Mouse (Mus musculus): ENCODE measurements around the gene Enox1. TPM values are rescaled to one million over a fixed set of nuclear protein-coding genes. Genes with fewer than 3 reads are reported as not detected.

Gene Enox1
- polyA plus RNA-seq, 1 experiment from 2014 or later: 6.6 TPM

DNA sequence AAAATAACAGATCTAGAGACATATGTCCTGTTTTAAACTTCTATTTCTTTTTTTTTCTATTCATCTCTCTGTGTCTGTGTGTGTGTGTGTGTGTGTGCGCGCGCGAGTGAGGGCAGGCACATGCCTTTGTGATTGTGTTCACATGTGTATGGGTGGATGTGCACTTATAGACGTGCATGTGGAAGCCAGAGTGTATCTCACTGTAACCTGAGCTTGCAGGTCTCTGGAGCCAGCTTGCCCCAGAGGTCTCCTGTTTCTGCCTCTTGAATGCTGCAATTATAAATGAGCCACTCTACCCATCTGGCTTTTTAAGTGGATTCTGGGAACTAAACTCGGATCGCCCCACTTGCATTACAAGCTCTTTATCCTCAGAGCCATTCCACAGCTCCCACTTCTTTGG, 92.4 kb downstream of the Enox1 start:
- no peaks in the 10 kb centered on the region for H3K4me1 ChIP-seq (replicated peaks; ENCODE audit: insufficient read depth, low read length)
- no peaks in the 10 kb centered on the region for H3K9me3 ChIP-seq (replicated peaks; ENCODE audit: low read length)
- no peak overlapping the region for H3K9ac ChIP-seq (ENCODE audit: low read depth, low read length)
- no peaks in the 10 kb centered on the region for H3K27me3 ChIP-seq (ENCODE audit: insufficient read depth, low read length)
- TF ChIP-seq CTCF (IDR thresholded peaks at IDR 0.05; ENCODE audit: low read depth): no peak
- DNase-seq (ENCODE audit: low spot score) (no peak), ATAC-seq (replicated peaks; ENCODE audit: low FRiP score, low read depth) (no peak)
- H3K27ac ChIP-seq: no peak overlapping the region
- H3K4me2 ChIP-seq (ENCODE audit: low read length): no peak overlapping the region
- 65% methylated on average over 7 of the region's 7 CpGs for WGBS
- H3K36me3 ChIP-seq (ENCODE audit: insufficient read depth, low read length): no peaks in the 10 kb centered on the region
- no peak overlapping the region for H3K4me3 ChIP-seq (replicated peaks; ENCODE audit: low read depth, low read length)

DNA sequence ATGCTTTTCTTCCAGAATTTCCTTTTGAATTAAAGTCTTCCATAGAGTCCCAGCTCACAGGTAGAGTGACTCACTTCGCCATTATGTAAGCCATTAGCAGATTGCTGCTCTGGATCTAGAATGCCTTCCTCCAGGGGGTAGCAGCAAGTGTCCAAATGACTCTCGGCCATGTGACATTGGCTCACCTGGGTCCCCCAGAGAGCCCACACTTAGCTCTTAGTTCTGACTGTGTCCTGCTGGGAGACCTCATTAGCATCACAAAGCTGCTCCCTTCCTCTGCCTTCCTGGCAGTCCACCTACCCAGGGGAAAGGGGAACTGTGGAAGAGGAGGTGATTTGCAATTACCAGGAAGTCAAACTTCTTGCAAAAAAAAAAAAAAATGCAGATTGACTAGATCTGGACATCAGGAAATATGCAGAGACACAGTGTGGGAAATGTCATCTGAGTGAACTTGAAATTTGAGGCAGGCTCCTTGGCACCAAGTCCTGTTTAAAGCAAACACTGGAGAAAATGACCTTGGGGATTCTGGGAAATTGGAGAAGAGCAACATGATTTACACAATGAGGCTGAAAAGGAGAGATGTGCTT, 94.2 kb downstream of the Enox1 start:
- WGBS: 74% methylated on average over 2 of the region's 2 CpGs
- H3K27me3 ChIP-seq (ENCODE audit: insufficient read depth, low read length): no peaks in the 10 kb centered on the region
- no peaks in the 10 kb centered on the region for H3K36me3 ChIP-seq (ENCODE audit: insufficient read depth, low read length)
- H3K9me3 ChIP-seq (replicated peaks; ENCODE audit: low read length): no peaks in the 10 kb centered on the region
- no peaks in the 10 kb centered on the region for H3K4me1 ChIP-seq (replicated peaks; ENCODE audit: insufficient read depth, low read length)
- DNase-seq (ENCODE audit: low spot score): no peak
- no peak overlapping the region for H3K4me2 ChIP-seq (ENCODE audit: low read length)
- no peak overlapping the region for H3K4me3 ChIP-seq (replicated peaks; ENCODE audit: low read depth, low read length)
- no peak for TF ChIP-seq CTCF (IDR thresholded peaks at IDR 0.05; ENCODE audit: low read depth)
- H3K9ac ChIP-seq (ENCODE audit: low read depth, low read length): no peak overlapping the region
- ATAC-seq (replicated peaks; ENCODE audit: low FRiP score, low read depth): no peak
- H3K27ac ChIP-seq: no peak overlapping the region

DNA sequence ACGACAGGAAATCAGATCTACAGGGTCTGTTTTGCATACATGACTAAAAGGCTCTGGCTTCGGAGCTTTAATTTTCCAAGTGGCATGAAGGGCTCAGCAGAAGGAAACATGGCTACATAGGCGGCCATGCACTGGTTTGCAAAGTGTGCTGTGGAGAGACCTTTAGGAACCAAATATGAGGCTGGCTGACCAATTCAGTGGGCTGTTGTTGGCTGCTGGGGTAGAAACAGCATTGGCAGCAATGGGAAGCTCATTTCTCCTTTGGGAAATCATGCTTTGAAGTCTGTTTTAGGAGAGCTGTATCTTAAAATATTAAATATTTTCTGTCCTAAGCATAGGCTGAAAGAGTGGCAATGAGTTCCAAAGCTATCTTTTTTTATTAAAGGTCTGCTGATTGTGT, 98.6 kb downstream of the Enox1 start:
- no peak for TF ChIP-seq CTCF (IDR thresholded peaks at IDR 0.05; ENCODE audit: low read depth)
- ATAC-seq (replicated peaks; ENCODE audit: low FRiP score, low read depth): no peak
- Histone ChIP-seq H3K4me2 (ENCODE audit: low read length) (no peak overlapping the region), H3K27ac (no peak overlapping the region), H3K4me1 (replicated peaks; ENCODE audit: insufficient read depth, low read length) (no peaks in the 10 kb centered on the region), H3K27me3 (ENCODE audit: insufficient read depth, low read length) (no peaks in the 10 kb centered on the region), H3K9ac (ENCODE audit: low read depth, low read length) (no peak overlapping the region), H3K9me3 (replicated peaks; ENCODE audit: low read length) (no peaks in the 10 kb centered on the region), H3K4me3 (replicated peaks; ENCODE audit: low read depth, low read length) (no peak overlapping the region), H3K36me3 (ENCODE audit: insufficient read depth, low read length) (no peaks in the 10 kb centered on the region)
- no peak for DNase-seq (ENCODE audit: low spot score)
- 36% methylated on average over 3 of the region's 3 CpGs for WGBS

DNA sequence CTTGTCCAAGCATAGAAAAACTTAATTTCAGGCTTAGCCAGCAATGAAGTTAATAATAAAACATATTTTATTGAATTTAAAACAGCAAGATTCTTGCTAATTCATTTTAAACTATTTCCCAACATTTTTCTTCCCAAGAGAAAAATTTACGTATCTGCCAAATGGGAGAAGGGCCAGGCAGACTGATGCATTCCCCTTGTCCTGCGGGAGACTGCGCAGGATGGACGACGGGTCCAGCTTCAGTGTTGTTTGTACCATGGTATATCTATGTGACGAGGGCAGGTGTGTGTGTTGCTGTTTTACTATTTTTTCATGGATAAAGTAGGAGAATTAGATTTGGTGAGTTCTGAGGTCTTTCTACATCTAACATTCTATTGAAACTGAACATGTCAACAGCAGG, 99.1 kb downstream of the Enox1 start:
- ATAC-seq (replicated peaks; ENCODE audit: low FRiP score, low read depth) (no peak), DNase-seq (ENCODE audit: low spot score) (no peak)
- H3K27ac ChIP-seq: no peak overlapping the region
- H3K27me3 ChIP-seq (ENCODE audit: insufficient read depth, low read length): no peaks in the 10 kb centered on the region
- no peak overlapping the region for H3K4me3 ChIP-seq (replicated peaks; ENCODE audit: low read depth, low read length)
- 91% methylated on average over 6 of the region's 6 CpGs for WGBS
- no peaks in the 10 kb centered on the region for H3K36me3 ChIP-seq (ENCODE audit: insufficient read depth, low read length)
- no peak for TF ChIP-seq CTCF (IDR thresholded peaks at IDR 0.05; ENCODE audit: low read depth)
- no peaks in the 10 kb centered on the region for H3K9me3 ChIP-seq (replicated peaks; ENCODE audit: low read length)
- no peak overlapping the region for H3K9ac ChIP-seq (ENCODE audit: low read depth, low read length)
- H3K4me1 ChIP-seq (replicated peaks; ENCODE audit: insufficient read depth, low read length): no peaks in the 10 kb centered on the region
- no peak overlapping the region for H3K4me2 ChIP-seq (ENCODE audit: low read length)

DNA sequence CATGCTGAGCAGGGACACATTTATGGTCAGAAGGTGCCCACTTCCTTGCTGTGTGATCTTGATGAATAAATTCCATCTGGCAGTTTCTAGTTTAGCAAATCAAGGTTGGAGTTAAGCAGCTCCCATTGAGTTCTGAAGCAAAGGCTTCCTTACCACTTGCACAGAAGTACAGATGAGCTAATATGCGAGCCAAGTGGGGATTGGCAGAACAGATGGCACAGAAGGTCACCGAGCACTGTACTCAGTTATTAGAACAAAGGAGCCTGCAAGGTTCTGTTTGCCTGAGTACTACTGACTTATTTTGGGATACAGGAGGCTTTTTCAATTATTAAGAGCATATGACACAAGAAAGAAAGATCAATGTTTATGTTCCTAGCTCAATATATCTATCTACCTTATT, 100.4 kb downstream of the Enox1 start:
- ATAC-seq (replicated peaks; ENCODE audit: low FRiP score, low read depth) (no peak), DNase-seq (ENCODE audit: low spot score) (no peak)
- Histone ChIP-seq H3K4me3 (replicated peaks; ENCODE audit: low read depth, low read length) (no peak overlapping the region), H3K4me2 (ENCODE audit: low read length) (no peak overlapping the region), H3K4me1 (replicated peaks; ENCODE audit: insufficient read depth, low read length) (no peaks in the 10 kb centered on the region), H3K9me3 (replicated peaks; ENCODE audit: low read length) (no peaks in the 10 kb centered on the region), H3K36me3 (ENCODE audit: insufficient read depth, low read length) (no peaks in the 10 kb centered on the region), H3K27ac (no peak overlapping the region), H3K9ac (ENCODE audit: low read depth, low read length) (no peak overlapping the region), H3K27me3 (ENCODE audit: insufficient read depth, low read length) (no peaks in the 10 kb centered on the region)
- TF ChIP-seq CTCF (IDR thresholded peaks at IDR 0.05; ENCODE audit: low read depth): no peak
- 88% methylated on average over 2 of the region's 2 CpGs for WGBS

DNA sequence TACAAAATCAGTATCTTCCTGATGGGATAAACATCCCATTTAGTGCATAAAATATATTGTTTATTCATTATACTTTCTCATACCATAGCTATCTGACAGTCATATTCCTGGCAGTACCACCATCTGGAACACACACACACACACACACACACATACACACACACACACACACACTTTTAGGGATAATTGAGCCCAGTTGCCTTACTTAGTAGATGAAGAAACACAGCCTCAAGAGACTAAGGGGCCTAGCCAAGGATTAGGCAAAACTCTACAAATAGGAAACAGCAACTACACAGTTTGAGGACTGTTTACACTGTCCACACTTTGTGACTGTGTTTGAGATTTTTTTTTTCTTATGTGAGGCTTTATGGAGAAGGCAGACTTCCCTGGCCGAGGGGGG, 100.9 kb downstream of the Enox1 start:
- DNase-seq (ENCODE audit: low spot score): no peak
- Histone ChIP-seq H3K4me2 (ENCODE audit: low read length) (no peak overlapping the region), H3K9me3 (replicated peaks; ENCODE audit: low read length) (no peaks in the 10 kb centered on the region), H3K27me3 (ENCODE audit: insufficient read depth, low read length) (no peaks in the 10 kb centered on the region), H3K36me3 (ENCODE audit: insufficient read depth, low read length) (no peaks in the 10 kb centered on the region), H3K9ac (ENCODE audit: low read depth, low read length) (no peak overlapping the region), H3K4me1 (replicated peaks; ENCODE audit: insufficient read depth, low read length) (no peaks in the 10 kb centered on the region), H3K27ac (no peak overlapping the region), H3K4me3 (replicated peaks; ENCODE audit: low read depth, low read length) (no peak overlapping the region)
- WGBS: 85% methylated on average over 1 of the region's 1 CpGs
- no peak for TF ChIP-seq CTCF (IDR thresholded peaks at IDR 0.05; ENCODE audit: low read depth)
- no peak for ATAC-seq (replicated peaks; ENCODE audit: low FRiP score, low read depth)

DNA sequence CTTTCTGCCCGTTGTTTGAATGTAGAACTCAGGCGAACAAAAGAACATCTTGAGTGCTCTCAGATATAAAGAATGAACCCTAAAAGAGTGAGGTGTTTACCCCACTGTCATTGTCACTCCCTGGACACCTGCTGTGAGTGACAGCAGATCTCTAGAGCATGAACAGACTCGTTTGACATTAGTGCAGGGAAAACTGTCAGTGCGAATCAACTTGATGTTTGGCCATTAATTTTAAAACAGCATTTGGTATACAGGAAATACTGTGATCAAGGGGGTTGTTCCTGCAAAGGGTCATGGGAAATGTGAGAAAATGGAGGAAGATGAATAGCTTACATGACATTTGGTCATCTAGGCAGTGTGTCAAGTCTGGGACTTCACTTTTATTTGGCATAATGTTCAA, 101.6 kb downstream of the Enox1 start:
- no peaks in the 10 kb centered on the region for H3K9me3 ChIP-seq (replicated peaks; ENCODE audit: low read length)
- H3K27ac ChIP-seq: no peak overlapping the region
- no peak overlapping the region for H3K4me2 ChIP-seq (ENCODE audit: low read length)
- no peak for ATAC-seq (replicated peaks; ENCODE audit: low FRiP score, low read depth)
- TF ChIP-seq CTCF (IDR thresholded peaks at IDR 0.05; ENCODE audit: low read depth): no peak
- no peaks in the 10 kb centered on the region for H3K27me3 ChIP-seq (ENCODE audit: insufficient read depth, low read length)
- H3K4me1 ChIP-seq (replicated peaks; ENCODE audit: insufficient read depth, low read length): no peaks in the 10 kb centered on the region
- no peak overlapping the region for H3K4me3 ChIP-seq (replicated peaks; ENCODE audit: low read depth, low read length)
- H3K36me3 ChIP-seq (ENCODE audit: insufficient read depth, low read length): no peaks in the 10 kb centered on the region
- DNase-seq (ENCODE audit: low spot score): no peak
- 48% methylated on average over 4 of the region's 4 CpGs for WGBS
- H3K9ac ChIP-seq (ENCODE audit: low read depth, low read length): no peak overlapping the region

All from kidney, postnatal 0 days (tissue).